8 mouse cellular contexts compared by ENCODE assay signal in genomic region chr2:11320241-11320640, GRCm38 (mm10).
DNase-seq lines count a peak whose midpoint lies in the region; ATAC-seq and TF ChIP-seq lines count a peak whose summit lies in the region.

No protein-coding gene starts in this region.

- no peak for TF ChIP-seq POLR2A in testis, adult 2 months (IDR thresholded peaks at IDR 0.05; ENCODE audit: control insufficient read depth, low read depth, low read length)
- TF ChIP-seq POLR2A in limb, embryonic 14.5 days (IDR thresholded peaks at IDR 0.05; ENCODE audit: borderline replicate concordance, extremely low read depth, insufficient read depth, insufficient read length), result no peak

- no peaks in the 10 kb centered on the region for H3K27me3 ChIP-seq in testis, adult 2 months (ENCODE audit: control insufficient read depth, insufficient read depth, low read length)
- H3K27me3 ChIP-seq in limb, embryonic 14.5 days (ENCODE audit: control insufficient read depth, insufficient read depth, low read length), result no peaks in the 10 kb centered on the region
- no peaks in the 10 kb centered on the region for H3K27me3 ChIP-seq in stomach, postnatal 0 days (ENCODE audit: control insufficient read depth, insufficient read depth, low read length)

- H3K4me3 ChIP-seq in testis, adult 2 months (ENCODE audit: control insufficient read depth, low read depth, low read length), result no peak overlapping the region
- H3K4me3 ChIP-seq in limb, embryonic 14.5 days (replicated peaks; ENCODE audit: low read length), result no peak overlapping the region
- H3K4me3 ChIP-seq in stomach, postnatal 0 days (ENCODE audit: low read depth, low read length), result no peak overlapping the region

- no peak overlapping the region for H3K27ac ChIP-seq in testis, adult 2 months (ENCODE audit: control insufficient read depth, insufficient read depth, low read depth, low read length)
- H3K27ac ChIP-seq in limb, embryonic 14.5 days (replicated peaks; ENCODE audit: low read depth, low read length), result no peak overlapping the region
- H3K27ac ChIP-seq in stomach, postnatal 0 days (replicated peaks), result no peak overlapping the region

- no peak for TF ChIP-seq EP300 in stomach, postnatal 0 days (optimal IDR thresholded peaks at IDR 0.05)

- 38% methylated on average over 10 of the region's 10 CpGs for WGBS in limb, embryonic 14.5 days
- WGBS in stomach, postnatal 0 days, result 30% methylated on average over 10 of the region's 10 CpGs

- no peak overlapping the region for H3K9ac ChIP-seq in limb, embryonic 14.5 days (ENCODE audit: low read depth, low read length, severe bottlenecking)
- no peak overlapping the region for H3K9ac ChIP-seq in stomach, postnatal 0 days (ENCODE audit: low read length)

- H3K9me3 ChIP-seq in limb, embryonic 14.5 days (ENCODE audit: control insufficient read depth, low read length), result no peaks in the 10 kb centered on the region
- no peaks in the 10 kb centered on the region for H3K9me3 ChIP-seq in stomach, postnatal 0 days (ENCODE audit: control insufficient read depth, low read length)

- no peaks in the 10 kb centered on the region for H3K36me3 ChIP-seq in testis, adult 2 months (ENCODE audit: control insufficient read depth, insufficient read depth, low read length)
- H3K36me3 ChIP-seq in limb, embryonic 14.5 days (ENCODE audit: control insufficient read depth, insufficient read depth, low read length), result no peaks in the 10 kb centered on the region
- H3K36me3 ChIP-seq in stomach, postnatal 0 days (ENCODE audit: control insufficient read depth, insufficient read depth, low read length), result no peaks in the 10 kb centered on the region

- TF ChIP-seq CTCF in testis, adult 2 months (IDR thresholded peaks at IDR 0.05; ENCODE audit: control insufficient read depth, insufficient read depth, insufficient replicate concordance, low read depth, low read length), result peak; percentile 33; the same call in 1 of the 2 replicates
- peak; percentile 83 for TF ChIP-seq CTCF in stomach, postnatal 0 days (IDR thresholded peaks at IDR 0.05; ENCODE audit: low read depth)

- no peaks in the 10 kb centered on the region for H3K4me1 ChIP-seq in testis, adult 2 months (ENCODE audit: control insufficient read depth, insufficient read depth, low read length)
- no peaks in the 10 kb centered on the region for H3K4me1 ChIP-seq in limb, embryonic 14.5 days (ENCODE audit: control insufficient read depth, insufficient read depth, low read length)
- no peaks in the 10 kb centered on the region for H3K4me1 ChIP-seq in stomach, postnatal 0 days (replicated peaks; ENCODE audit: control insufficient read depth, insufficient read depth)

- no peak overlapping the region for H3K4me2 ChIP-seq in limb, embryonic 14.5 days (replicated peaks; ENCODE audit: low read depth, low read length, severe bottlenecking)
- no peak overlapping the region for H3K4me2 ChIP-seq in stomach, postnatal 0 days (replicated peaks; ENCODE audit: low read depth)

- DNase-seq in heart, adult 11 months, result peak; percentile 37
- DNase-seq in heart, adult 18-20 months, result no peak
- no peak for DNase-seq in testis, postnatal 10 days (ENCODE audit: low spot score)
- peak; percentile 25 for DNase-seq in embryo, embryonic 9.5 days (ENCODE audit: extremely low spot score)
- peak; percentile 55 for DNase-seq in limb, embryonic 14.5 days (ENCODE audit: low spot score)
- no peak for DNase-seq in stomach, postnatal 0 days (ENCODE audit: low spot score)
- DNase-seq in spleen, adult 12 weeks (ENCODE audit: low spot score), result no peak

- no peak for ATAC-seq in limb, embryonic 14.5 days (ENCODE audit: low FRiP score, low read depth)
- no peak for ATAC-seq in stomach, postnatal 0 days (ENCODE audit: low FRiP score, low TSS enrichment)

Comparison
In these comparisons a context has a peak if more than half of its experiments do, and no peak if none do; other contexts are left out.
1. DNase-seq: peak in heart, adult 11 months (single experiment), embryo, embryonic 9.5 days (single experiment) and limb, embryonic 14.5 days (single experiment); none in heart, adult 18-20 months (0 of 2), testis, postnatal 10 days (single experiment), stomach, postnatal 0 days (single experiment) and spleen, adult 12 weeks (single experiment).